Mouse (Mus musculus) brown adipose tissue, adult 24 weeks (tissue): Measurements from ENCODE around the gene Fbxl16. TPM values are rescaled to one million over a fixed set of nuclear protein-coding genes. Genes with fewer than 3 reads are reported as not detected.

ENCODE experiments used
- H3K27ac ChIP-seq: fragments of 200-500 bp; replicated peaks from 2 replicates; pipeline ENCODE4 v1.5.1; 2012; ENCODE audit warnings: low read depth, mild to moderate bottlenecking, low read length
- H3K4me1 ChIP-seq: fragments of 200-500 bp; 2 replicates; pipeline ENCODE4 v1.6.1; 2012; ENCODE audit warnings: low read length, mixed read lengths; ENCODE audit not compliant: control insufficient read depth, insufficient read depth, insufficient read length
- H3K4me3 ChIP-seq: fragments of 200-500 bp; 2 replicates; pipeline ENCODE4 v1.5.1; 2012; ENCODE audit warnings: low read depth, mild to moderate bottlenecking, low read length, moderate library complexity; ENCODE audit not compliant: insufficient read depth
- polyA plus RNA-seq: library from polyadenylated mRNA; stranded (reverse); fragments of >200 nt; gene quantifications from 2 replicates; pipeline ENCODE4 v1.2.4, GENCODE M21; 2012; ENCODE audit not compliant: missing spikeins, insufficient read depth, insufficient read length

Gene Fbxl16
- polyA plus RNA-seq, result 0.42 and 0.79 TPM in 2 replicates

DNA sequence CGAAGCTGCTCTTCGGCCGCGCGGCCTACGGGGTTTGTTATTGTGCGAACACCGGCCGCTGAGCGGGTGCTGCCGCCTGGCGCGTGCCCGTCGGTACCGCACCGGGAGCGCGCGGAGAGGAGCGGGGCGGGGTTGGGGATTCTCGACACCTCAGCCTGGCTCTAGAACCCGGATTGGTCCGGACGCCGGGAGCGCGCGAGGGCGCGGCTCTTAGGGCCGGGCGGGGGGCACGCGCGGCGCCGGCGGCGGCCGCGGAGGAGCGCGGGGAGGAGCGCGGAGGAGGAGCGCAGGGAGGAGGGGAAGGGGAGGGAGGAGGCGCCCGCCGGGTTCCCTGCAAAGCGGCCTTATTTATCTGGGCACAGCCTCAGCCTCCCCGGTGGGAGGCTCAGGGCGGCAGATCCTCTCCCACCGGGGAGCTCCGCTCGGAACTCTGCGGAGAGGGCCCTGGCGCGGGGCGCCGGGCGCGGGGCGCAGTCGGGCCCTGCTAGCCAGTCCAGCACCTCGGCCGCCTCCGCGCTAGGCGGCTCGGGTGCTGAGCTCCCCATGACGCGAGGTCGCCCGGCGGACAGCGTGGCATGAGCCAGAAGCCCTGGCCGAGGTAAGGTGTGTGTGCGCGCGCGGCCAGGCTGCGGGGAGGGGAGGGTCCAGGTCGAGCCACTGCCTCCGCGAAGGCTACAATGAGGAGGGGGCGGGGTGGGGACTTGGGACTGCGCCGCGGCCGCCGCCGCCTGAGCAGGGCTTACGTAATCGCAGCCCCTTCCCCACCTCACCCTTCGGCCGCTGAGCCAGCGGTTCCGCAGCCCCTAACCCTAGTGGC, at the start of gene Fbxl16:
Fbxl16 (plus strand) TSS at position 297 of the 817 bp plus-strand sequence.
- Histone ChIP-seq H3K4me3 (peak within 1 kb of the TSS; percentile 56), H3K27ac (no peak within 1 kb of the TSS)

DNA sequence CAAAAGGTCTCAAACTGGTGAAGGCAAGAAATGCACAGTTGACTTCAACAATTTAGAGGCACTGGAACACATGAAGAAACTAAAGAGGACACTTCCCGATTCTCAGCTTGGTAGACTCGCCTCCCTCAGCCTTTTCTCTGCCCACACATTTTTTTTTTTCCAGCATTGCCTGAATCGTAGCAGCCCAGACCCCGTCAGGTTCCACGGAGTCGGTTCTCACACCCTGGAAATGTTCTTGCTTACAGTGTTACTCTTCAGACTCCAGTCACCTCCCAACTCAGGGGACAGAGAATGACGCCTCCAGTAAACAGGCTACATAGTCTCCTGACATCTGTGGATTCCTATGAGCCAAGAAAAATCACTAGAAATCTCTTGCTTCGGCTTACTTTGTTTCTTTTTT, 48.7 kb upstream of the Fbxl16 start:
- no peaks in the 10 kb centered on the region for H3K4me1 ChIP-seq
- no peak overlapping the region for H3K4me3 ChIP-seq
- no peak overlapping the region for H3K27ac ChIP-seq

More for the DNA sequence above, at the start of gene Fbxl16:
- no peaks in the 10 kb centered on the region for H3K4me1 ChIP-seq

DNA sequence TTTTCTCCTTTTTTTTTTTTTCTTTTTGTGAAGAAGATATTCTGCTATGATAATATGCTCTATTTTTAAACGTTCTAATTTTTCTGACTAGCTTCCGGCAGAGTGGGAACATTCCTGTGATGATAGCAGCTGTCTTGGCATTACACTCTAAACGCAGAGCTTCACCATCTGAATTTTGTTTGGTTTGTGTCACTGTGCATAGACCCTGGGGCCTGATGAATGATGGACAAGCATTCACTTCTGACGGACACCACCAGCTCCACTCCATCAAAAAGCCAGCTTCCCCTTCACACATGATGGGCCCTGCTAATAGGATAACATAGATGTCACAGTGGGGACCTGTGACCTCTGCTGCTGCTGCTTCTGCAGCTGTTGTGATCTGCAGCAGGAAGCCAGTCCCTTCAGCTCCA, 47.3 kb upstream of the Fbxl16 start:
- no peak overlapping the region for H3K27ac ChIP-seq
- no peak overlapping the region for H3K4me3 ChIP-seq

DNA sequence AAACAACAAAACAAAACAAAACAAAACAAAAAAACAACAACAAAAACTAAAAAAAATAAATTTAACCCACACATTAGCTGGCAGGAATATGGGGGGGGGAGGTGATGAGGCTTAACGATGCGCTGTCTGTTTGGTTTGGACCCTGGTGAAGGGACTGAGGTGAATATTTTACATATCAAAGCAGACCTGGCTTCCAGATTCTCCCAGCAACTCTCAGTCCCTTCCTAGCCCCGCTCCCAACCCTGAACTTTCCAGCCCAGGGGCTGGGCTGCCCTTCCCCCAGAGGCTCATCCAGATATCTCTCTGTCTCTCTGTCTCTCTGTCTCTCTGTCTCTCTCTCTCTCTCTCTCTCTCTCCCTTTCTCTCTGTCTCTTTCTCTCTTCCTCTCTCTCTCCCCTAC, 46.3 kb upstream of the Fbxl16 start:
- no peak overlapping the region for H3K27ac ChIP-seq
- H3K4me3 ChIP-seq, result no peak overlapping the region
- H3K4me1 ChIP-seq, result no peaks in the 10 kb centered on the region

More for the DNA sequence above, 47.3 kb upstream of the Fbxl16 start:
- H3K4me1 ChIP-seq, result no peaks in the 10 kb centered on the region

GRCm38 (mm10) chr17:25765886-25766285, 43.0 kb upstream of the Fbxl16 start:
- H3K27ac ChIP-seq, result no peak overlapping the region
- H3K4me3 ChIP-seq, result no peak overlapping the region
- H3K4me1 ChIP-seq, result no peaks in the 10 kb centered on the region

- Histone ChIP-seq H3K4me1 (no peaks in the 10 kb centered on the region), H3K4me3 (no peak overlapping the region), H3K27ac (no peak overlapping the region)
Observed at GRCm38 (mm10) chr17:25769331-25769730, 39.6 kb upstream of the Fbxl16 start.

GRCm38 (mm10) chr17:25773549-25774120, 35.2 kb upstream of the Fbxl16 start, which contains the start of gene Narfl:
TSS of gene Narfl (plus strand) at chr17:25773776.
- peak within 1 kb of the TSS; percentile 91 for H3K27ac ChIP-seq
- H3K4me1 ChIP-seq, result no peaks in the 10 kb centered on the region
- peak within 1 kb of the TSS; percentile 80 for H3K4me3 ChIP-seq

DNA sequence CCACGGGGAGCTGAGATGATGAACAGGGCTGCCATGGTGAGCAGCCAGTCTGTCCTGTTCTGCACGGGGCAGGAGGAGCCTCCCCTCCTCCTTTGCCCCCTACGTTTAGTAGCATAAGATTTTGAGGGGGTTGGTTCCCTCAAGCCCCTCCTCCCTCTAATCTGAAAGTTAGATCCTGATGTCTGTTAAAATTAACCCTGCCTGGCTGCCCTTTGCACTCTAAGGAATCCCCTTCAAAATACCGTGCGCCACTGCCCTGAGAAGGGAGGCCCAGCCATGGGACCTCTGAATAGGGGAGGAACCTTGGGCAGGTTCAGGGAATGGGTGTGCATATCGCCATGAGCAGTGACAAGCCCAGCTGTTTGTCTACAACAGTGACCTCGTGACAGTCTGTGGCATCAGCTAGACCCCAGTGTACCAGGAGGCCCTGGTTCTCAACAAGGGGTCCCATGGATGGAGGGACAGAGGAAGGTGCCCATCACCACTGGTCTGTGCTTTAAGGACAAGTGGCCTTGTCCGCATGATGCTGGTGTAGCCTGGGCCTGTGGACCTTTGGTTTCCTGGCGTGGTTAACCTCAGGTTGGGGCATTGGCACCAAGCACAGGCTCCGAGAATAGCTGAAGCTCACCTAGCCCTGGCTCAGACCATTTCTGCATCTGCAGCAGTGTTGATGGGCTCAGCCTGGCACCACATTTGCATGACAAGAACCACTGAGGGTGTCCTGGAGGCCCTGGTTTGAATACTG, 33.4 kb upstream of the Fbxl16 start:
- Histone ChIP-seq H3K27ac (no peak overlapping the region), H3K4me3 (no peak overlapping the region), H3K4me1 (no peaks in the 10 kb centered on the region)

DNA sequence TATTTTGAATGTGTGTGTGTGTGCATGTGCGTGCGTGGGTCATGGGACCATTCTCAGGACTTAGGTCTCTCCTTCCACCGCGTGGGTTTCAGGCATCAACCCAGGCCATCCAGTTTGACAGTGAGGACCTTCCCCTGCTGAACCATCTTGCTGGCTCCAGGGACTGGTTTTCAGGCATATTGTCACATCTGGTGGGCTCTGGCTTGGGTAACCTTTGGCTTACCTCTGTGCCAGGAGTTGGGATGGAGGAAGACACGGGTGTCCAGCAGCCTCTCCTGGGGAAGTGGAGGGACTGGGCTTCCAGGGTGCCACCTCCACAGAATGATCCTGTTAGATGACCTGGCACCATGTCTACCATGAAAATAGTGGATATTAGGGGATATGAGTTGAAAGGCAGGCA, 30.9 kb upstream of the Fbxl16 start:
- Histone ChIP-seq H3K4me3 (no peak overlapping the region), H3K27ac (no peak overlapping the region), H3K4me1 (no peaks in the 10 kb centered on the region)

DNA sequence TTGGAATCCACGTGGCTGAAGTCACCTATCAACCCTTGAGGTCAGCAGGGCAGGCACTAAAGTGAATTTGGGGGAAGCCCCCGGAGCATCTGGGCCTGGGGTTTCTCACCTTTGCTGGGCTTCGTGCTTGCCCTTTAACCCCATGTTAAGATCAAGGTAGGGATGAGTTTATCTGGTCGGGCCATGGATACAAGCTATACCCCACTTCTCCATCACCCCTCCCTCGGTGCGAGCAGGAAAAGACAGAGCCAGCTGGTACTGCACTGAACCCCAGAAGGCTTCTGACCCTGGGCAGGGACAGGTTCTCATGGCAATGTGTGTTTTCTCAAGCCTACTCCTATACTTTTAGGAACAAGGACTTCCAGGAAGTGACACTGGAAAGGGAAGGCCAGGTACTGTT, 27.5 kb upstream of the Fbxl16 start:
- H3K27ac ChIP-seq, result no peak overlapping the region
- no peak overlapping the region for H3K4me3 ChIP-seq
- no peaks in the 10 kb centered on the region for H3K4me1 ChIP-seq

GRCm38 (mm10) chr17:25783086-25783485, 25.8 kb upstream of the Fbxl16 start:
- Histone ChIP-seq H3K27ac (no peak overlapping the region), H3K4me1 (no peaks in the 10 kb centered on the region)

DNA sequence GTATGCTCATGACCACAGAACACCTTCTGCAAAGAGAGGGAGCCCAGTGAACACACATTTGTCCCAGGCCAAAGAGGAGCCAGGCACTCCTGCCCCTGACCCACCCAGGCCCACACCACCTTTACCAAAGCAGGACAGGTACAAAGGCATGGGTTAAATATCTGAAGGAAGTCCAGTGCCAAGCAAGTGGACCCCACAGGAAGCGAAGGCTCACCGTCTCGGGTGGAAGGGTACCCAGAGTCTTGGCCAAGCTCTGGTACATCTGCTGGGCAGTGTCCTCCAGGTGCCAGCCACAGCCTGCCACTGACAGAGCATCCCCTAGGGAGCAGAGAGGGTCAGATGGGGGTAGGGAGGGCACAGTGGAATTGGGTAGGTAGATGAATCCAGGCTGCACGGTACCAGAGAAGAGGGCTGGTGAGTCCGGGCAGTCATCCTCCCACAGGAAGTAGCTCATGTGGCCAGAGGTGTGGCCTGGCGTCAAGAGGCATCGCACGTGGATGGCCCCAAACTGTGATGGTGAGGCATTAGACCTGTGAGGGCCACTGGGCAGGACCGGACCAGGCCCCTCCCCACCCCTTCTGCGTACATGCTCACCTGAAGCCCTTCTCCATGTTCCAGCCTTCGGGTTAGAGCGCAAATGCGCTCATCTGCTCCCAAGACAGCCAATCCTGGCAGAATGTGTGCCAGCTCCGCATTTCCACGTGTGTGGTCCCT, 24.9 kb upstream of the Fbxl16 start:
- Histone ChIP-seq H3K4me3 (no peak overlapping the region), H3K4me1 (no peaks in the 10 kb centered on the region), H3K27ac (no peak overlapping the region)

More at GRCm38 (mm10) chr17:25783086-25783485, 25.8 kb upstream of the Fbxl16 start:
- H3K4me3 ChIP-seq, result no peak overlapping the region

GRCm38 (mm10) chr17:25785281-25785745, 23.6 kb upstream of the Fbxl16 start, which contains the start of gene Haghl:
TSS of gene Haghl (minus strand) at chr17:25785673.
- H3K4me1 ChIP-seq, result no peaks in the 10 kb centered on the region
- peak within 1 kb of the TSS; percentile 93 for H3K4me3 ChIP-seq
- H3K27ac ChIP-seq, result no peak within 1 kb of the TSS

- 0 out of 2 replicates have a peak, but pooled peaks cover 2% of the 10 kb centered on the region for H3K4me1 ChIP-seq
- H3K4me3 ChIP-seq, result peak within 1 kb of the TSS; percentile 93
- no peak within 1 kb of the TSS for H3K27ac ChIP-seq
Observed at GRCm38 (mm10) chr17:25786280-25786679, 22.6 kb upstream of the Fbxl16 start, which contains the start of gene Ccdc78. TSS of gene Ccdc78 (plus strand) at chr17:25786580.
